Mouse (Mus musculus) right cerebral cortex, postnatal 25 days (tissue): ENCODE measurements at regions not wholly inside any gene's neighbourhood (a gene's known extent, or its start where the extent isn't known, plus 50 kb on each side); places are given as distances from the start of the nearest gene placed in this dataset.

Experiments used
- DNase-seq: peaks from one replicate; pipeline ENCODE4 v3.0.0; 2022

DNA sequence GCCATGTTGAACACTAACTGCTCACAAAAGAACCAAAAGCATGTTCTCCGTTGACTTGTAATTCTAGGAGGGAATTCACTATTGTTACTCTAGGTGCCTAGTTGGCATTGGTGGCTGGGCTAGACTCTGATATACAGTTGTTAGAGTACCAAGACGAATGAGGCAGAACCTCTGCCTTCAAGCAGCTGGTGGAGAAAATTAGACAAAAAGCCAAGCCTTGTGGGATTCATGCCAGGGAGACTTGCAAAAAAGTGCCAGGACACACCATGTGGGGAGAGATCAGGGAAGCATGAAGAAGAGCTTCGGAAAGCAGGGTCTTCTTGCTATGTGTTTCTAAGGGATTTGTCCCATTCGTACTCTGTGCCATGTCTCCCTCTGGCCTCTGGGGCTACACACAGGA, 97.2 kb upstream of the Ppp2r3a start:
- no peak for DNase-seq

DNA sequence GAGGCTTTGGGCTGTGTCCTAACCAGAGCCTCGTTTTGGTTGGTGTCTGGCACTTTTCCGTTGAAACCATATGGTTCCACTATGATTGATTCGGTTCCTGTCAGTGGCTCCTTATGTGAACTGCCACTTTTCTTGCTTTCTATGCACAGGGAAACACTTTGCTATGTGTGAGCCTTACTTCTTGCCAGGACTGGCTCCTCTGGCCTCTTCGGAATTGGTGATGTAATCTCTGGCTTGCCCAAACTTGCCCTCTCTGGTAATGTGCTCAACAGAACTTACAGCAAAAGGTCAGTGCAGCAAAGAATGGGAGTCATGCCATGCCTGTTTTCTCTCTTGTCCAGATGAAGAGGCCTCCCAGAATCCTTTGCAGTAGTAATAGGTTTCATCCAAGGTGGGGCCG, 91.3 kb upstream of the Ppp2r3a start:
- no peak for DNase-seq

DNA sequence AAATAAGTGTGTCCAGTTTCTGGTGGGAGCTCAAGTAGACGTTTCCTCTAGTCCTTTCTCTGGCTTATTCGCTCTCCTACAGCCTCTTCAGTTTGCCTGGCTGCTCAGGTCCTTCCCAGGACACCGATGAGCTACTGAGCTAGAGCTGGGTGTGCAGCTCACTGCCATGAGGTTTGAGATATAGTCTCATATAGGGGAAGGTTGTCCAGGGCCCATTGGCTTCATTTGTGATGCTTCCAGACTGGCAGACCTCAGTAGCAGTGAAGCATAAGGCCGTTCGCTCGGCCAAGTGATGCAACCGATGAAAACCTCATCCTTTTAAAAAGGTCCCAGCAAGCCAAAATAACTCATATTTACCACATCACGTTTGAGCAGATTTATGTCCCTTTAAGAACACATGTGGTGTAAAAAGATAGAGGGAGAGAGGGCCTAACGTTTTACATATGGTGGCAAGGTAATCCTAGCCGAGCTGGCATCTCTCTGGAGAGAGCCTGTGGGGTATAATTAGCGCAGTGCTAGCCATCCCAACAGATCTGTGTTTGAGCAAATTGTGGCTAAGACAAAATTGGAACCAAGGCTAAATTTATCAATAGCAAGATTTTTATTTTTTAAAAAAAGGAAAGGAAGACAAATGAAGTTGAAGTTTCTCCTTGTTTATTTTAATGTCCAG, 89.3 kb upstream of the Ppp2r3a start:
- no peak for DNase-seq

DNA sequence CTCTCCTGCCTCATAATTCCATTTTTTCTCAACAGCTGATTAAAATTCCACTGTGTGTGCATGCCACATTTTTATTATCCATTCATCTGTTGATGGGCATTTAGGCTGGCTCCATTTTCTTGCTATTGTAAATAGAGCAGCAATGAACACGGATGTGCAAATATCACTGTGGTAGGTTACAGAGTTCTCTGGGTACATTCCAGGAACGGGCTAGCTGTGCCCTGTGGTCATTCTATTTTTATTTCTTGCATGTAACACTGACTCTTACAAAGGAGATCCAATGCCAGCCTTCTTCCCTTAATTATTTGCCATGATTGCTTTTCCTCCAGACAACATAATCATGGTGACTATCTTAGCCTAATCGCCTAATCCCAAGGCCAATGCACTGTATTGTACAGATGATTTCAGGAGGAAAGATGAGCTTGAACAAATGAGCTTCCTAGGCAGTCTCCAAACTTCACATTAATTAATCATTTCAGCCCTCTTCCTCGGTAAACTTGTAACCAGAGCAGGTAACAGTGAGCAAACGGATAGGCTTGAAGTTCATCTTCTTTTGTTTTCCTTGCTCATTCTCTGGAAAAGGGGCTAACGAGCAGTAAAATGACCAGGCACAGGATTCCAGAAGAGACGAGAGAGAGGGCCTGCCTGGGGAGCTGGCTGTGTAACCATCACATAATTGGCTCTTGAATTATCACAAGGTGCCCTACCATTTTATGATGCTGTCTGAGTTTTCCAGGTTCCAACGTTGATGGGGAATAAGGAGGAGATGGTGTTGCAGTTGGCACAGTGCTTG, 77.6 kb upstream of the Ppp2r3a start:
- no peak for DNase-seq

DNA sequence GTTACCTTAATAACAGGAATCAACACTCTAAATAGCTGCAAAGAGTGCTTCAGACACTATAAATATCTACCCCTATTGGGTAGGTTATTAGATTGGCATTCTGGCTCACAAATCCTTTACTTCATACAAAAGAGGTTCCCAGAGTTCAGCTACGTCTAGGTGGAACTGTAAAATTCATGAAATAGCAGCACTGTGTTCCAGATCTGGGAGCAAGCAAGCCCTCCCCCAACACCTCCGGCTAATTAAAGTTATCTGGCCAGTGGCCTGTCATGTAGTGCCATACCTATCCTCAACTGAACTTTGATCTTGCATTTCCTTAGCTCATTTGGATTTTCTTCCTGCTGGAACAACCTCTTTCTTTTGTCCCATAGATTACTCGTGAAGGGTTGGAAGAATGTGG, 75.4 kb upstream of the Ppp2r3a start:
- DNase-seq: no peak

DNA sequence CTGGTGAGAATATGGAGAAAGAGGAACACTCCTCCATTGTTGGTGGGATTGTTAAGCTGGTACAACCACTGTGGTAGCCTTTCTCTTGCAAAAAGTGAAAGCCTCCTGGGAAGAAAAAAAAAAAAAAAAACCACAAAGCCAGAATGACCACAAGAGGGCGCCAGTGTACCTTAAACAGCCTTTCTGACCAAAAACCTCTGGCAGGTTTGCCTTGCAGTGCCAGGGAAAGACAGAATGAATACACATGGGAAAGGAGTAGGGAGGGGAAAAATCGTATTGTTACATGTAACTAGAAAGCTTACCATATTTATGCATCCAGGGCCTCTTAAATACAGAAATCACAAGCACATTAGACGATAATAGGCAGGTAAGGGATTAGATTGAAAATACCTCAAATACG, 62.4 kb upstream of the Ppp2r3a start:
- peak; percentile 24 for DNase-seq

DNA sequence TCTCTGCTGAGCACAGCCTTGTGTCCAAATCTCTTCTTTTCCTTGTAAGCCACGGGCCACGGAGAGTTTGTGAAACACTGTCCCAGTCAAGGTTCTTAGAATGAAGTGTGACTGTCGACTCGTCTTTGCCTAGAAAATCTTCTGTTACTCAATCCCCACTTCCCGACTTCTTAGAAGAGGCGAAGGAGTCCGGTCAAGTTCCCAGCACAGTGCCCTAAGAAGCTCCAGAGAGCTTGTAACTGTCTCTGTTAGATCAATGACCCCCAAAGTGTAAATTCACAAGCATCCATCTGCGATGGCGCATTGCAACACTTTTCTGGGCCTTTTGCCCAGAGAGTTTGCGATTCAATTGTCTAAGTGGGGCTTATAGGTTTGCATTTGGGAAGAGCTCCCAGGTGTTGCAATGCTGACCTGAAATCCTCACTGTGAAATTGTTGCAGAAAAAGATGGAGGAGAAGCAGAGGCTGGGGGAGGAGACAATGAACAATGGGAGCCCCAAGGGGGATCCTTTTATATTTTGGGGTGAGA, 54.9 kb upstream of the Ppp2r3a start:
- DNase-seq: no peak

DNA sequence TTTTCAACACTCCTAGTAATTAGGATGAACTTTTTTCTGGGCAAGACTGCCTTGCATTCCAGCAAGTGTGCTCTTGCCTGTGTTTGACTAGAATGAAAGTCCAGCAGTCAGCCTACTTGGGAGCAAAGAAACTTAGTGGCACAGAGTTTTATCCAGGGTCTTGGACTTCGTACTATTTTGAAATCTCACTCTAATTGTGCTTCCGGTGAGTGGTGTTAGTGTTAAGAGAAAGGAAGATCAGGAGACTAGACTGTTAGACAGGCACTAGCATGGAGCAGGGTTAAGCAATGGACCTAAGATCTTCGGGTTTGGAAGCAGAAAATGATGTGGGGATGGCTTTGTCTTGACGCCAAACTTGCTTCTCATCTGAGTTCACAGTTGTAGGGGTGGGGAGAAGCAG, 54.1 kb upstream of the Ppp2r3a start:
- no peak for DNase-seq
